Mouse (Mus musculus) heart, adult 9 months (tissue): ENCODE data around the gene Gm21797.
"Not testable (repeated sequence)": the region's sequence is repeated elsewhere in the genome, so short reads cannot be mapped to it uniquely, and the experiment has no call there.

Experiments
- DNase-seq, 2 experiments: peaks; one replicate each; pipeline ENCODE4 v3.0.0; 2022; ENCODE audit warnings: low spot score in 2 of 2

The Gm21797 gene

GRCm38 (mm10) chrY:40775665-40776064 is at the start of gene Gm21797:
Gene Gm21797 (minus strand): TSS chrY:40775765.
- not testable (repeated sequence) for DNase-seq

DNA sequence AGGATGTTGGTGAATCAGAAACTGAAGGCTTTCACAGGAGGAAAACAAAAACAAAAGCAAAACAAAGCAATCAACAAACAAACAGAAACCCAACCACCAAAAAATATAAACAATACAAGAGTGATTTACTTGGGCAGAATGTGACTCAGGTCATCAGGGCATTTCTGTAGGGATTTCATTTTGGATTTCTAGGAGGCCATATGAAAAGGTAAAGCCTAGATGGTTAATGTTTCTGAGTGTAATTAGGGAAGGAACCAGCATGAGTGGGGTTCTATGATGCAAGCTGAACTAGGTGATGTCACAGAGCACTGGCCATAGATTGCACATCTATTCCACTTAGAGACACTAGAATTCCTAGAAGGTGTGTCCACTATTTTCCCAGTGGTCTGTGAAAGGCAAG is 29.0 kb upstream of the Gm21797 start, which contains the start of gene Gm20795:
TSS of gene Gm20795 (plus strand) at position 301 of the 400 bp plus-strand sequence.
- DNase-seq, result not testable (repeated sequence)
